Mouse (Mus musculus) stomach, postnatal 0 days (tissue): ENCODE measurements around the gene Mrpl41.

Source experiments
- CTCF ChIP-seq: IDR thresholded peaks from 2 replicates; pipeline ENCODE4 v1.5.1; 2016; ENCODE audit warnings: antibody characterized with exemption, low read depth, mild to moderate bottlenecking, moderate library complexity
- EP300 ChIP-seq: optimal IDR thresholded peaks from 2 replicates; pipeline ENCODE3; 2016; ENCODE audit warnings: antibody characterized with exemption

DNA sequence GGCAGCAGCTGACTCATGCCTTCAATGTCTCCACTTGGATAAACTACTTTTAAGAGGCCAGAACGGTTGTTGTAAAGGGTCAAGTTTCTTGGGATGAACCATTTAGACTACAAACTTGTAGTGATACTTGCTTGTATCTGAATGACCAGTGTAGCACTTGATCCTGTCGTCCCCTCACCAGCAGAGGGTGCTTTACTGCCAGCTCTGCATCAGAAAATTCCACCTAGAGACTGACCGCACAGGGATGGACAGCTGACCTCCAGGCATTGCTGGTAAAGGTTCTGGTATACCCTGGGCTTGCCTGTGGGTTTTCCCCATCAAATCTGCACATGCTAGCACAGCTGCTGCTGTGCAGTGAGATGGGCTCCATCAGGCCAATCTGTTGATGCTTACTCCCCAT is 14.0 kb downstream of the Mrpl41 start:
- TF ChIP-seq EP300 (no peak), CTCF (peak; percentile 76)
